Mouse (Mus musculus): Measurements from ENCODE around the gene Tmem204. TPM values are rescaled to one million over a fixed set of nuclear protein-coding genes. Genes with fewer than 3 reads are reported as not detected.

The Tmem204 gene
- polyA plus RNA-seq, 1 experiment = not detected

GRCm38 (mm10) chr17:25077771-25078372 is 5.5 kb downstream of the Tmem204 start:
- peaks cover 22% of the 10 kb centered on the region for H3K4me1 ChIP-seq (ENCODE audit: control insufficient read depth, insufficient read depth, low read length)
- no peak overlapping the region for H3K27ac ChIP-seq (ENCODE audit: insufficient read depth, low read depth, low read length)
- 38% methylated on average over 13 of the region's 13 CpGs for WGBS
- H3K4me3 ChIP-seq (ENCODE audit: insufficient read depth, low read depth, low read length) = 0 out of 2 replicates have a peak overlapping the region, but pooled peaks have one; percentile 8
- TF ChIP-seq CTCF (IDR thresholded peaks at IDR 0.05; ENCODE audit: insufficient read depth, low read depth, low read length) (no peak), POLR2A (IDR thresholded peaks at IDR 0.05; ENCODE audit: insufficient read depth, low read depth, low read length) (no peak)

GRCm38 (mm10) chr17:25076906-25077305 is 6.5 kb downstream of the Tmem204 start:
- no peak overlapping the region for H3K4me3 ChIP-seq (ENCODE audit: insufficient read depth, low read depth, low read length)
- H3K27ac ChIP-seq (ENCODE audit: insufficient read depth, low read depth, low read length) = no peak overlapping the region
- no peak for TF ChIP-seq POLR2A (IDR thresholded peaks at IDR 0.05; ENCODE audit: insufficient read depth, low read depth, low read length)
- TF ChIP-seq CTCF (IDR thresholded peaks at IDR 0.05; ENCODE audit: insufficient read depth, low read depth, low read length) = no peak
- peaks cover 18% of the 10 kb centered on the region for H3K4me1 ChIP-seq (ENCODE audit: control insufficient read depth, insufficient read depth, low read length)
- 62% methylated on average over 4 of the region's 4 CpGs for WGBS

DNA sequence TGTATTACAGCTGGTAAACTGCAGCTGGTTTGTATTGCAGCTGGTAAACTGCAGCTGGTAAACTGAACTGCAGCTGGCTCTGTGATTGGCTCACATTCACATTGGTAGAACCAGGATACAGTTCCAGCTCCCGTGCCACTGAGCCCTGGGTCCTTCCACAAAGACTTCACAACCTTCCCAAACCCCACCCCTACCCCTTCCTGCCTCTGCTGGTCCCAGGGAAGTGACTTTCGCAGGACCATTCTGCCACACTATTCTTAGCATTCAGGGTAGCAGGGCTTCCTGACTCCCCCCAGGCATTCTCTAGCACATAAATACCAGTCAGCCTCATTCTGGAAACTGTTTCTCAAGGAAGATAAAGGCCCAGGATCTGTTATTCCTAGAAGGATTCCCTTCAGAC is 14.7 kb downstream of the Tmem204 start:
- no peak overlapping the region for H3K27ac ChIP-seq (ENCODE audit: insufficient read depth, low read depth, low read length)

DNA sequence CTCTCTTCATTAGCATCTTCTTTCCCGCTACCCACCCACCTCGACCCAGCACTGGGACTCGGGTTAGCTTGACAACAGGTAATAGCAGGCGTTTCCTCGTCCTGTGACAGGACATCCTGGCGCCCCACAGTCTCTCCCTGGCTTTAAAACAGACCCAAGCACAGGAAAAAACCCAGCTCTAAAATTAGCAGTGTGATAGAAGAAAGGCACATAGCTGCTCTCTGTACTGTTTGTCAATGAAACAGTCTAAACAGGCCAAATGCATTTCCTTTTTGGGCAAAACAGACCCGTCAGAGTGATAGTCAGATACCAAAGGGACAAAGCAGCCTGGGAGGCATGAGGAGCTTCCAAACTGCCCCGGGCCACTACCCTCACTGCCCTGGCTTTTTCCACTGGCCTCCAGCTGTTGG is 15.9 kb downstream of the Tmem204 start:
- Histone ChIP-seq H3K27ac (ENCODE audit: insufficient read depth, low read depth, low read length) (no peak overlapping the region), H3K4me3 (ENCODE audit: insufficient read depth, low read depth, low read length) (no peak overlapping the region), H3K4me1 (ENCODE audit: control insufficient read depth, insufficient read depth, low read length) (no peaks in the 10 kb centered on the region)
- WGBS = 64% methylated on average over 8 of the region's 8 CpGs
- TF ChIP-seq CTCF (IDR thresholded peaks at IDR 0.05; ENCODE audit: insufficient read depth, low read depth, low read length) = no peak
- TF ChIP-seq POLR2A (IDR thresholded peaks at IDR 0.05; ENCODE audit: insufficient read depth, low read depth, low read length) = no peak

More for the DNA sequence above, 14.7 kb downstream of the Tmem204 start:
- WGBS = 74% methylated on average over 2 of the region's 2 CpGs
- no peak overlapping the region for H3K4me3 ChIP-seq (ENCODE audit: insufficient read depth, low read depth, low read length)
- H3K4me1 ChIP-seq (ENCODE audit: control insufficient read depth, insufficient read depth, low read length) = no peaks in the 10 kb centered on the region
- TF ChIP-seq CTCF (IDR thresholded peaks at IDR 0.05; ENCODE audit: insufficient read depth, low read depth, low read length) (no peak), POLR2A (IDR thresholded peaks at IDR 0.05; ENCODE audit: insufficient read depth, low read depth, low read length) (no peak)

DNA sequence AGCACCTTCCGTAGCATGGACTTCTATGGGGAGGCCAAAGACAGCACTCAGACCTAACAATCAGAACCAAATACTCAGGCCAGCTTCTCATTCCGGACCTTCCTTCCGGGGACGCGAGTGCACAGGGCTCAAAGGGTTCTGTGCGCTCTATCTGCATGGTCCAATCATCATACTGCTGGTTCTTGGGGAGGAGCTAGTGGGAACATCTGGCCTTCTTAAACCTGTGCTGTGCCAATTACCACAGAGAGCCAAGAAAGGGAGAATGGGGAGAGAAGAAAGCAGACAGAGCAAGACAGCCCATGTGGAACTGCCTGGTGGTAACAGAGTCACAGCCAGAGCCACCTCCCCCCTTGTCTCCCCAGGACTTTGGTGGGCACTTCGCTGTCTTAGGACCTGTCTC is 16.8 kb downstream of the Tmem204 start:
- no peak for TF ChIP-seq CTCF (IDR thresholded peaks at IDR 0.05; ENCODE audit: insufficient read depth, low read depth, low read length)
- no peak for TF ChIP-seq POLR2A (IDR thresholded peaks at IDR 0.05; ENCODE audit: insufficient read depth, low read depth, low read length)
- no peak overlapping the region for H3K27ac ChIP-seq (ENCODE audit: insufficient read depth, low read depth, low read length)
- 92% methylated on average over 7 of the region's 7 CpGs for WGBS

GRCm38 (mm10) chr17:25065189-25065588 is 18.2 kb downstream of the Tmem204 start:
- TF ChIP-seq POLR2A (IDR thresholded peaks at IDR 0.05; ENCODE audit: insufficient read depth, low read depth, low read length) = no peak
- no peak for TF ChIP-seq CTCF (IDR thresholded peaks at IDR 0.05; ENCODE audit: insufficient read depth, low read depth, low read length)
- 90% methylated on average over 3 of the region's 3 CpGs for WGBS
- H3K27ac ChIP-seq (ENCODE audit: insufficient read depth, low read depth, low read length) = no peak overlapping the region

More for the DNA sequence above, 16.8 kb downstream of the Tmem204 start:
- Histone ChIP-seq H3K4me1 (ENCODE audit: control insufficient read depth, insufficient read depth, low read length) (no peaks in the 10 kb centered on the region), H3K4me3 (ENCODE audit: insufficient read depth, low read depth, low read length) (no peak overlapping the region)

GRCm38 (mm10) chr17:25064351-25064750 is 19.0 kb downstream of the Tmem204 start:
- H3K27ac ChIP-seq (ENCODE audit: insufficient read depth, low read depth, low read length) = no peak overlapping the region
- 82% methylated on average over 9 of the region's 9 CpGs for WGBS
- no peak overlapping the region for H3K4me3 ChIP-seq (ENCODE audit: insufficient read depth, low read depth, low read length)

More at GRCm38 (mm10) chr17:25065189-25065588, 18.2 kb downstream of the Tmem204 start:
- H3K4me1 ChIP-seq (ENCODE audit: control insufficient read depth, insufficient read depth, low read length) = no peaks in the 10 kb centered on the region
- no peak overlapping the region for H3K4me3 ChIP-seq (ENCODE audit: insufficient read depth, low read depth, low read length)

DNA sequence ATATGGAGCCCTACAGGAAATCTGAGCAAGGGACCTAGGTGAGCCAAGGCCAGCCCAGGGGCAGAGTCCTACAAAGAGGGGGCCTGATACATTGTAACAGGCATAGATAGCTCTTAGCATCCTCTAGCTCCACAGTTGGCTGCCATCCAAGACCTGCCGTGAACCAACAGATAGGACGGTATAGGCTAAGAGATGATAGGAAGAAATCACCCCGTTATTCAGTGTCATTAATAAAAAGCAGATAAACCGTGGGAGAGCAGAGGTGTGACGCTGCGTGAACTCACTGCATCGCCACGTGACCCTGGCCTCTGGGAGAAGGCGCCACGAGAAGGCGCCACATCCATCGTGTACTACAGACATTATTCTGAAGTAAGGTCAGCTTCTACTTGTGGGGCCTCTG is 19.5 kb downstream of the Tmem204 start:
- Histone ChIP-seq H3K4me3 (ENCODE audit: insufficient read depth, low read depth, low read length) (no peak overlapping the region), H3K4me1 (ENCODE audit: control insufficient read depth, insufficient read depth, low read length) (no peaks in the 10 kb centered on the region), H3K27ac (ENCODE audit: insufficient read depth, low read depth, low read length) (no peak overlapping the region)
- 70% methylated on average over 12 of the region's 12 CpGs for WGBS
- TF ChIP-seq POLR2A (IDR thresholded peaks at IDR 0.05; ENCODE audit: insufficient read depth, low read depth, low read length) = no peak
- no peak for TF ChIP-seq CTCF (IDR thresholded peaks at IDR 0.05; ENCODE audit: insufficient read depth, low read depth, low read length)

More at GRCm38 (mm10) chr17:25064351-25064750, 19.0 kb downstream of the Tmem204 start:
- H3K4me1 ChIP-seq (ENCODE audit: control insufficient read depth, insufficient read depth, low read length) = no peaks in the 10 kb centered on the region
- TF ChIP-seq POLR2A (IDR thresholded peaks at IDR 0.05; ENCODE audit: insufficient read depth, low read depth, low read length) (no peak), CTCF (IDR thresholded peaks at IDR 0.05; ENCODE audit: insufficient read depth, low read depth, low read length) (no peak)

DNA sequence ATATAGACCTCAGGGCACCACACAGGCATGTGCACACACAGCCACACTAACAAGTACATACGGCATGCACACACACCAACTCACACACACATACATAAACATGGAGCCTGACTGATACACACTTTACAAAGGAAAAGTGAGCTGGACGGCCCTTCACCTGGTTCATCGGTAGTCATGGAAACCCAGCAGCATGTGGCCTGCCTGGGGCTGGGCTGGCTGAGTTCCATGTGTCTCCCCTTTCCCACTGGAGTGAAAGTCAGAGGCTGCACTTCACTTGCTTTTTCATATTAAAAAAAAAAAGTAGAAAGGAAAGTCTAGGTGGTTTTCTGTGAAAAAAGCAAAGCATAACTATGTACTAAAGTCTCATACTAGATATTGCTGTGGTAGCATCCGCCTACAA is 20.1 kb downstream of the Tmem204 start:
- TF ChIP-seq POLR2A (IDR thresholded peaks at IDR 0.05; ENCODE audit: insufficient read depth, low read depth, low read length) = no peak
- TF ChIP-seq CTCF (IDR thresholded peaks at IDR 0.05; ENCODE audit: insufficient read depth, low read depth, low read length) = no peak
- 72% methylated on average over 4 of the region's 4 CpGs for WGBS
- H3K4me1 ChIP-seq (ENCODE audit: control insufficient read depth, insufficient read depth, low read length) = no peaks in the 10 kb centered on the region

More for the DNA sequence above, 20.1 kb downstream of the Tmem204 start:
- H3K4me3 ChIP-seq (ENCODE audit: insufficient read depth, low read depth, low read length) = no peak overlapping the region
- H3K27ac ChIP-seq (ENCODE audit: insufficient read depth, low read depth, low read length) = no peak overlapping the region
